Mouse (Mus musculus) ES-Bruce4 (cell line): ENCODE measurements around the gene Trim38. TPM values are rescaled to one million over a fixed set of nuclear protein-coding genes. Genes with fewer than 3 reads are reported as not detected.

Experiments
- H3K27ac ChIP-seq: 2 replicates; pipeline ENCODE4 v1.5.1; 2012; ENCODE audit warnings: low read length, inconsistent platforms; ENCODE audit not compliant: insufficient read depth
- H3K27me3 ChIP-seq: 2 replicates; pipeline ENCODE4 v1.6.1; 2012; ENCODE audit warnings: mild to moderate bottlenecking, low read length, inconsistent platforms; ENCODE audit not compliant: control insufficient read depth, poor library complexity, insufficient read depth, severe bottlenecking
- H3K36me3 ChIP-seq: 2 replicates; pipeline ENCODE4 v1.6.1; 2012; ENCODE audit warnings: inconsistent platforms, mild to moderate bottlenecking, low read length, moderate library complexity; ENCODE audit not compliant: control insufficient read depth, poor library complexity, insufficient read depth, severe bottlenecking
- H3K4me1 ChIP-seq: one replicate; pipeline ENCODE4 v1.8.1; 2011; ENCODE audit warnings: low read length; ENCODE audit not compliant: control insufficient read depth, insufficient read depth
- H3K4me3 ChIP-seq: 2 replicates; pipeline ENCODE4 v1.5.1; 2011; ENCODE audit warnings: low read depth, mild to moderate bottlenecking, low read length
- H3K9ac ChIP-seq: 2 replicates; pipeline ENCODE4 v1.6.1; 2012; ENCODE audit warnings: low read depth, mild to moderate bottlenecking, inconsistent platforms; ENCODE audit not compliant: poor library complexity, severe bottlenecking
- H3K9me3 ChIP-seq: replicated peaks from 2 replicates; pipeline ENCODE4 v1.6.1; 2012; ENCODE audit warnings: mild to moderate bottlenecking, low read length, inconsistent platforms; ENCODE audit not compliant: control insufficient read depth, poor library complexity, insufficient read depth, severe bottlenecking
- CTCF ChIP-seq: IDR thresholded peaks from one replicate; pipeline ENCODE4 v1.8.1; 2011; ENCODE audit warnings: low read depth, low read length
- EP300 ChIP-seq: IDR thresholded peaks from 2 replicates; pipeline ENCODE4 v1.6.1; 2011; ENCODE audit warnings: low read depth, low read length; ENCODE audit not compliant: insufficient read depth
- POLR2A ChIP-seq: IDR thresholded peaks from one replicate; pipeline ENCODE4 v1.8.1; 2011; ENCODE audit warnings: low read length; ENCODE audit not compliant: insufficient read depth
- polyA plus RNA-seq: library from polyadenylated mRNA; stranded (reverse); fragments of >200 nt; gene quantifications from 2 replicates; pipeline ENCODE4 v1.2.4, GENCODE M21; 2011; ENCODE audit warnings: low read depth; ENCODE audit not compliant: missing spikeins, insufficient read depth, insufficient read length

Trim38 gene
- polyA plus RNA-seq, 1 experiment: not detected

DNA sequence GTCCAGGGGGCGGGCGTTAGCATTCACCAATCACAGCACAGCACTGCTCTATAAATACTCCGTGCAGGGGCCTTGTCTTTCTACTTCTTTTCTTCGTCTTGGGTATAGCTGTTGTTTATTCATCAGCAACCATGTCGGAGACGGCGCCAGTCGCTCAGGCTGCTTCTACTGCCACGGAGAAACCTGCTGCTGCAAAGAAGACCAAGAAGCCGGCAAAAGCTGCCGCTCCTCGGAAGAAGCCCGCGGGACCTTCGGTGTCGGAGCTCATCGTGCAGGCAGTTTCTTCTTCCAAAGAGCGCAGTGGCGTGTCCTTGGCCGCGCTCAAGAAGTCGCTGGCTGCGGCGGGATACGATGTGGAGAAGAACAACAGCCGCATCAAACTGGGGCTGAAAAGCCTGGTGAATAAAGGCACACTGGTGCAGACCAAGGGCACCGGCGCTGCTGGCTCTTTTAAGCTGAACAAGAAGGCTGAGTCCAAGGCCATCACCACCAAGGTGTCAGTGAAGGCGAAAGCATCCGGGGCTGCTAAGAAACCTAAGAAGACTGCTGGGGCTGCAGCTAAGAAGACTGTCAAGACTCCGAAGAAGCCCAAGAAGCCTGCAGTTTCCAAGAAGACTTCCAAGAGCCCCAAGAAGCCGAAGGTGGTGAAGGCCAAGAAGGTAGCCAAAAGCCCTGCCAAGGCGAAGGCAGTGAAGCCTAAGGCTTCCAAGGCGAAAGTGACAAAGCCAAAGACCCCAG, 6.0 kb upstream of the Trim38 start, which contains the start of gene Hist1h1a:
TSS of gene Hist1h1a (plus strand) at position 81 of the 738 bp plus-strand sequence.
- H3K27me3 ChIP-seq: no peaks in the 10 kb centered on the region
- peak within 1 kb of the TSS; percentile 90 for H3K27ac ChIP-seq
- TF ChIP-seq CTCF (no peak), POLR2A (peak; percentile 99)
- no peaks in the 10 kb centered on the region for H3K36me3 ChIP-seq
- H3K9me3 ChIP-seq: no peaks in the 10 kb centered on the region
- H3K9ac ChIP-seq: peak within 1 kb of the TSS; percentile 97
- H3K4me1 ChIP-seq: no peaks in the 10 kb centered on the region
- peak within 1 kb of the TSS; percentile 84 for H3K4me3 ChIP-seq

DNA sequence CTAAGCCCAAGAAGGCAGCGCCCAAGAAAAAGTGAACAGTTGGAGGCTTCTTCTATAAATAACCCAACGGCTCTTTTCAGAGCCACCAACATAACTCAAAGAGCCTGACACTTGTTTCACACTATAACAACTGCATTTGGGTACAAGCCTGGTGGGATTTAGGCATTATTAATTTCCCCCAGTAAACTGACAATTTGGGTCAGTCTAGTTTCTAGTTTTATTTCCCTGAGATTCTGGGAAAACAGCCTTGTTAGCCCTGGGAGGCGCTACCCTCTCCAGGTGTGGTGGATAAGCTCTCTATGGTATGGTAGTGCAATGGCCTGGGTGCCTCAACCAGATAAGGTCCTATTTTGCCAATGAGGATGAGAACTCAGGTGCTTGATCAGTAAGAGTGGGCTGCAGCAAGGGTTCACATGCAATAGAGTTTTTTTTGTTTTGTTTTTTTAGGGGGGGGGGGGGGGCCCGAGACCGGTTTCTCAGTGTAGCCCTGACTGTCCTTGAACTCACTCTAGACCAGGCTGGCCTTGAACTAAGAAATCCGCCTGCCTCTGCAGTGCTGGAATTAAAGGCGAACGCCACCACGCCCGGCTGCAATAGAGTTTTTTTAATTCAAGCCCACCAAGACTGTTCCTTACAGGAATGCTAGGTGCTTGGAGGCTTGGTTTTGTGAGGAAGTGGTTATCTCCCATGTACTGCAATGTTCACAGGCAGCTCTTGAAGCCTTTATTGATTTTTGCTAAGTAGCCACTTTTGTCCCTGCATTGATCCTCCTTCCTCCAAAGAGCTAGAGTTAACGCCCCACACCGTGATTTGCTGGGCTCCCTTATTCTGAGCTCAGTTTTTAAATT, 5.2 kb upstream of the Trim38 start:
- Histone ChIP-seq H3K9me3 (no peaks in the 10 kb centered on the region), H3K9ac (peak overlapping the region; percentile 97), H3K4me1 (no peaks in the 10 kb centered on the region), H3K27me3 (no peaks in the 10 kb centered on the region), H3K36me3 (no peaks in the 10 kb centered on the region), H3K4me3 (peak overlapping the region; percentile 84), H3K27ac (peak overlapping the region; percentile 84)
- TF ChIP-seq EP300: no peak
- peak; percentile 42 for TF ChIP-seq POLR2A

DNA sequence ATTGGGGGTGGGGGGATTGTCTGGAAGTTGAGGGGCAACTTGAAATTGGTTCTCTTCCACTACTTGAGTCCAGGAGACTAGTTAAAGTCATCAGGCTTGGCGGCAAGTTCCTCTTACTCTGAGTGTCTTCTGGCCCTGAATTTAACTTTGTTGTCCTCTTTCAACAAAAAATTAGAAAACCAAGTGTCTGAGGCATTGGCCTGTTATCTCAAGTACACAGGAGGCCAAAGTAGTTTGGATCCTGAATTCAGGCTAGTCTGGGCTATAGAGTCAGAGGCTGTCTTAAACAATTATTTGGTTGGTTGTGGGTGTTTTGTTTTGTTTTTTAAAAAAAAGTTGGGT, 4.6 kb upstream of the Trim38 start:
- Histone ChIP-seq H3K27ac (peak overlapping the region; percentile 84), H3K4me1 (no peaks in the 10 kb centered on the region), H3K4me3 (no peak overlapping the region), H3K9ac (peak overlapping the region; percentile 97), H3K36me3 (no peaks in the 10 kb centered on the region), H3K9me3 (no peaks in the 10 kb centered on the region), H3K27me3 (no peaks in the 10 kb centered on the region)
- TF ChIP-seq POLR2A: no peak
- no peak for TF ChIP-seq CTCF
- no peak for TF ChIP-seq EP300

DNA sequence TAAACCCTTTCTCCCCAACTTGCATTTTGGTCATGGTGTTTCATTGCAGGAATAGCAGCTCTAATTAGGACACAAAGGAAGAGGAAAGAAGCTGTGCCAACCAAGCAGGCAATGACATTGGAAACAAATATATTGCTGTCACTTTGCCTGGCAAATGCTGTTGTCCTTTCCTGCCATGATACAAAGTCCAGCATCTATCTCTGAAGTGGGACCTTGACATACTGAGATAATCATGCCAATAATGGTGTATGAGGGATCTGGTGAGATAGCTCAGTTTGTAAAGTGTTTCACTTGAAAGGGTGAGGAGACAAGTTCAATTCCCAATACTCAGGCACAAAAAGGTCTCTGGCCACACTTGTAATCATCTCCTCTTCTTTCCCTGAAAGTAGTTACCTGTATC, 2.9 kb upstream of the Trim38 start:
- no peaks in the 10 kb centered on the region for H3K4me1 ChIP-seq
- TF ChIP-seq CTCF (no peak), POLR2A (no peak), EP300 (no peak)
- H3K9ac ChIP-seq: no peak overlapping the region

DNA sequence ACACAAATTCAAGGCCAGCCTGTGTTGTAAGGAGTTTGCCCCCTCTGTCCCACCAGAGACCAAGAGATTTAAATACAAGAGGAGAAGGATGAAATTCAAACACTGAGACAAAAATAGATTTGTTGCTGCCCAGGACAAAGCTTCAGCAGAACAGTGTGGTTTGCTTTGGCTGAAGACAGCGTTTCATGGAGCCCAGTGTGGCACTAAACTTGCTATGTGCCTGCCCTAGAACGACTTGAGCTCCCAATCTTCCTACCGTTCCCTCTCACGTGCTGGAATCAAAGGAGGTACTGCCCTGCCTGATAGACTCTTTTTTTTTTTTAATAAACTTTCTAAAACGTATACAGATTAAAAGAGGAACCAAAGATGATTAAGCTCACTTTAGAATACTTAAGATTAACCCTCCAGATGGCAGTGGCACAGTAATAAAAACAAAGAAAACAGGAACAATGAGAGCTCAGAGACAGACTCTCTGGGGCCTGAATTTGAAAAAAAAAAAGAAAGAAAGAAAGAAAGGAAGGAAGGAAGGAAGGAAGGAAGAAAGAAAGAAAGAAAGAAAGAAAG, 797 bp upstream of the Trim38 start:
- H3K9ac ChIP-seq: no peak overlapping the region
- H3K4me3 ChIP-seq: no peak overlapping the region
- TF ChIP-seq CTCF: no peak
- no peak for TF ChIP-seq POLR2A
- no peak for TF ChIP-seq EP300

More for the DNA sequence above, 2.9 kb upstream of the Trim38 start:
- H3K27ac ChIP-seq: no peak overlapping the region
- H3K9me3 ChIP-seq: no peaks in the 10 kb centered on the region
- no peak overlapping the region for H3K4me3 ChIP-seq
- no peaks in the 10 kb centered on the region for H3K27me3 ChIP-seq
- no peaks in the 10 kb centered on the region for H3K36me3 ChIP-seq

More for the DNA sequence above, 797 bp upstream of the Trim38 start:
- Histone ChIP-seq H3K27ac (no peak overlapping the region), H3K4me1 (no peaks in the 10 kb centered on the region), H3K27me3 (no peaks in the 10 kb centered on the region), H3K9me3 (no peaks in the 10 kb centered on the region), H3K36me3 (no peaks in the 10 kb centered on the region)
